Mouse (Mus musculus): ENCODE data around the gene Spint3. TPM values are rescaled to one million over a fixed set of nuclear protein-coding genes. Genes with fewer than 3 reads are reported as not detected.

Gene Spint3
- not detected for total RNA-seq (2023)

GRCm38 (mm10) chr2:164573359-164573758 lies at the start of gene Spint3:
Gene Spint3 (minus strand): TSS chr2:164573459.

DNA sequence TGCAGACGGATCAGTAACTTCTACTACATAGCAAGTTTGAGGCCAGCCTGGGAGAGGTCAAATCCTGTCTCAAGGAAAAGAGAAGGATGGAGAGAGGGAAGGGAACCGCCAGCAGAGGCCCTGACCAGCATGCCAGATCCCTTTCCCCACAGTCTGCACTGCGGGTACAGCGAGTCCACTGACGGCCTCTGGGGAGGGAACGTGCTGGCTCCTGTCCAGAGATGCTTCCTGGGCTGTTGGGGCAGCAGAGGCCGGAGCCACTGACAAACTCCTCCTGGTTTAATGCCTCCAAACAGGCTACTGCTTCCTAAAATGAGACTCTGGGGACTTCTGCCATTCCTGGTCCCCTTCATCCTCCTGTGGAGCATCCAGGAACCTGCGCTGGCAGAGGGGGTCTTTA lies 40.2 kb upstream of the Spint3 start, which contains the start of the genes Wfdc6b and Wfdc8:
Gene Wfdc6b, plus strand, starts transcription at position 52 of the 400 bp plus-strand sequence.
Gene Wfdc8, minus strand, starts transcription at position 156 of the 400 bp plus-strand sequence.

GRCm38 (mm10) chr2:164593494-164593893 lies 20.2 kb upstream of the Spint3 start, which contains the start of gene Eppin:
Gene Eppin (minus strand): TSS chr2:164593594.

GRCm38 (mm10) chr2:164585025-164585725 lies 11.9 kb upstream of the Spint3 start, which contains the start of gene Wfdc6a:
Gene Wfdc6a (minus strand): TSS chr2:164585447.

GRCm38 (mm10) chr2:164562391-164563188 lies 10.7 kb downstream of the Spint3 start, which contains the start of gene Wfdc2:
Gene Wfdc2 (plus strand): TSS chr2:164562413.

Other genes with a start within 250 kb of the Spint3 start
- gene Svs5, start 240.7 kb downstream of the Spint3 start, total RNA-seq (2023), result not detected
- gene Slpi, start 184.4 kb downstream of the Spint3 start, total RNA-seq (2023), result 1 to 10 TPM; 3.2 to 3.5 TPM
- gene Rbpjl, start 170.3 kb downstream of the Spint3 start, total RNA-seq (2023), result under 1 TPM; 0.29 to 0.59 TPM
- gene Matn4, start 168.3 kb downstream of the Spint3 start, total RNA-seq (2023), result under 1 TPM; 0.36 to 0.64 TPM
- gene Sdc4, start 129.6 kb downstream of the Spint3 start, total RNA-seq (2023), result 100 to 1,000 TPM; 156 to 168 TPM
- 10 to 100 TPM; 58.9 to 62.8 TPM for gene Sys1, start 116.5 kb downstream of the Spint3 start, total RNA-seq (2023)
- 1 to 10 TPM in 1 of 2 experiments, not detected in 1; 2.3 TPM for gene Gm20458, start 112.5 kb downstream of the Spint3 start, total RNA-seq (2023)
- not detected for gene Trp53tg5, start 99.7 kb downstream of the Spint3 start, total RNA-seq (2023)
- gene Dbndd2, start 87.4 kb downstream of the Spint3 start, total RNA-seq (2023), result 1 to 10 TPM; 6.5 to 9.3 TPM
- gene Pigt, start 75.9 kb downstream of the Spint3 start, total RNA-seq (2023), result 10 to 100 TPM; 72.9 to 79.0 TPM
- gene Wfdc2, start 11.0 kb downstream of the Spint3 start, total RNA-seq (2023), result not detected
- not detected for gene Wfdc6a, start 12.0 kb upstream of the Spint3 start, total RNA-seq (2023)
- not detected for gene Eppin, start 20.1 kb upstream of the Spint3 start, total RNA-seq (2023)
- gene Wfdc6b, start 40.1 kb upstream of the Spint3 start, total RNA-seq (2023), result not detected
- not detected for gene Wfdc8, start 40.2 kb upstream of the Spint3 start, total RNA-seq (2023)
- not detected for gene Wfdc16, start 65.3 kb upstream of the Spint3 start, total RNA-seq (2023)
- gene Wfdc10, start 82.6 kb upstream of the Spint3 start, total RNA-seq (2023), result not detected
- gene Wfdc9, start 83.1 kb upstream of the Spint3 start, total RNA-seq (2023), result not detected
- gene Wfdc11, start 100.6 kb upstream of the Spint3 start, total RNA-seq (2023), result not detected
- gene Wfdc13, start 111.6 kb upstream of the Spint3 start, total RNA-seq (2023), result not detected
- gene Spint4, start 125.0 kb upstream of the Spint3 start, total RNA-seq (2023), result not detected
- not detected for gene Spint5, start 141.8 kb upstream of the Spint3 start, total RNA-seq (2023)
- gene Wfdc3, start 172.5 kb upstream of the Spint3 start, total RNA-seq (2023), result not detected
- gene Dnttip1, start 172.5 kb upstream of the Spint3 start, total RNA-seq (2023), result 10 to 100 TPM; 46.5 to 47.0 TPM
- gene Ube2c, start 196.4 kb upstream of the Spint3 start, total RNA-seq (2023), result 1 to 10 TPM; 2.4 to 2.7 TPM
- not detected for gene Tnnc2, start 206.5 kb upstream of the Spint3 start, total RNA-seq (2023)
- gene Snx21, start 212.4 kb upstream of the Spint3 start, total RNA-seq (2023), result 1 to 10 TPM in 1 of 2 experiments, under 1 TPM in 1; 0.50 to 1.5 TPM
- 10 to 100 TPM; 57.1 to 64.3 TPM for gene Acot8, start 231.4 kb upstream of the Spint3 start, total RNA-seq (2023)
- 1 to 10 TPM; 3.7 to 6.0 TPM for gene Zswim3, start 231.6 kb upstream of the Spint3 start, total RNA-seq (2023)
- gene Zswim1, start 249.2 kb upstream of the Spint3 start, total RNA-seq (2023), result 10 to 100 TPM in 1 of 2 experiments, 1 to 10 TPM in 1; 7.7 to 12.2 TPM